Mouse (Mus musculus) erythroblast, embryonic 14.5 days (primary cell): Measurements from ENCODE around the gene Aqp1. TPM values are rescaled to one million over a fixed set of nuclear protein-coding genes. Genes with fewer than 3 reads are reported as not detected.

Experiments
- H3K27me3 ChIP-seq: 2 replicates; pipeline ENCODE4 v1.6.1; 2012; ENCODE audit warnings: inconsistent platforms; ENCODE audit not compliant: control insufficient read depth
- H3K36me3 ChIP-seq: 2 replicates; pipeline ENCODE4 v1.6.1; 2012; ENCODE audit warnings: mild to moderate bottlenecking, inconsistent platforms; ENCODE audit not compliant: control insufficient read depth
- H3K4me1 ChIP-seq: 2 replicates; pipeline ENCODE4 v1.6.1; 2012; ENCODE audit warnings: inconsistent platforms; ENCODE audit not compliant: control insufficient read depth
- H3K4me3 ChIP-seq: replicated peaks from 2 replicates; pipeline ENCODE3; 2012; ENCODE audit warnings: moderate library complexity, mild to moderate bottlenecking, inconsistent platforms
- H3K9me3 ChIP-seq: 2 replicates; pipeline ENCODE4 v1.6.1; 2012; ENCODE audit warnings: low read length, inconsistent platforms, mixed read lengths; ENCODE audit not compliant: control insufficient read depth
- GATA1 ChIP-seq: IDR thresholded peaks from 2 replicates; pipeline ENCODE4 v1.6.1; 2012; ENCODE audit warnings: low read length, inconsistent platforms, mixed read lengths
- TAL1 ChIP-seq: IDR thresholded peaks from 3 replicates; pipeline ENCODE4 v1.6.1; 2012; ENCODE audit warnings: low read length, inconsistent platforms, mixed read lengths
- polyA plus RNA-seq: library from polyadenylated mRNA; stranded (reverse); fragments of >175 nt; gene quantifications from 2 replicates; pipeline ENCODE4 v1.2.3, GENCODE M21; 2012

The Aqp1 gene
- polyA plus RNA-seq, 1 experiment: 7.5 TPM

DNA sequence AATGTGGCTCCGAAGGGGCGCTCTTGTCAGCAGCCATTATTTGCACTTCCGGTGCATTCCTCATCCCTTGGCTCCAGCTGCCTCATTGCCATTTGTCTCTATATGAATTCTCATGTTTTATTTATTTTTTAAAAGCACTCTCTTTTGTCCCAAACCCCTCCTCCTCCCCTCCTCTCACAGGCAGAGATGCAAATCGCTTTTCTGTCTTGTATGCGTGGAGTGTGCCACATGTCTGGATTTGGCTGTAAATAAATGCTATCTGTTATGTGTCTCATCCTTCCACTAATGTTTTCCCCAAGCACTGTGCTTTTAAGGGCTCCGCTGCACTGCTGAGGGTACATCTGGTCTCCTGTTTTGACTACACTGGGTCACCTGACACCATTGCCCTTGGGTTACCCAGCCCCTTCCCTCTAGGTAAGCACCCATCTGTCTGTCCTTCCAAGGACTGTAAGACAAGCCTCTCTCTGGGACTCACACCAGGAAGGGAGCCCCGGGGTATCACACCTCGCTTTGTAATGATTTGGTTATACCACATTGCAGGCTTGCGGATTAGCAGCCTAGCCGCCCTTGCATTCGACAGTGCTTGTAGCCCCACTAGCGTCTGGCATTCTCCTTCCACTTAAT, 52.4 kb downstream of the Aqp1 start:
- Histone ChIP-seq H3K36me3 (no peaks in the 10 kb centered on the region), H3K4me3 (no peak overlapping the region), H3K4me1 (peaks cover 3% of the 10 kb centered on the region), H3K27me3 (peaks cover 34% of the 10 kb centered on the region), H3K9me3 (no peaks in the 10 kb centered on the region)
- no peak for TF ChIP-seq TAL1
- no peak for TF ChIP-seq GATA1

DNA sequence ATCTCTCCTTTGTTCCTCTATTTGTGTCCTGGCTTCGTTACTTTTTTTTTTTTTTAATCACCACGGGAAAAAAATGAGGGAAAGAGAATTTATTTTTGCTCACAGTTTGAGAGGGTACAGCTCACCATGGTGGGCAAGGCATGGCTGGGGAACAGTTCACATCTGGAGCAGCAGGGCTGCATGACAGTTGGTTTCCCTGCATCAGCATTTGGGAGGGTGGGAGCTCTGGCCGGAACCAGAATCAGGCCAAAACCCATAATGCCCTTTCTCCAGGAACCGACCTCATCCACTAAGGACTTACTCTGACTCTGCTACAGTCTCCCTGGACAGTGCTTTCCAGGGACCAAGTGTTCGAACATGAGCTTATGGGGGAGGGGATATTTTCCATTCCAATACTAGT, 53.1 kb downstream of the Aqp1 start:
- Histone ChIP-seq H3K27me3 (peaks cover 34% of the 10 kb centered on the region), H3K36me3 (no peaks in the 10 kb centered on the region), H3K4me1 (no peaks in the 10 kb centered on the region), H3K4me3 (no peak overlapping the region), H3K9me3 (no peaks in the 10 kb centered on the region)
- TF ChIP-seq TAL1 (no peak), GATA1 (no peak)

DNA sequence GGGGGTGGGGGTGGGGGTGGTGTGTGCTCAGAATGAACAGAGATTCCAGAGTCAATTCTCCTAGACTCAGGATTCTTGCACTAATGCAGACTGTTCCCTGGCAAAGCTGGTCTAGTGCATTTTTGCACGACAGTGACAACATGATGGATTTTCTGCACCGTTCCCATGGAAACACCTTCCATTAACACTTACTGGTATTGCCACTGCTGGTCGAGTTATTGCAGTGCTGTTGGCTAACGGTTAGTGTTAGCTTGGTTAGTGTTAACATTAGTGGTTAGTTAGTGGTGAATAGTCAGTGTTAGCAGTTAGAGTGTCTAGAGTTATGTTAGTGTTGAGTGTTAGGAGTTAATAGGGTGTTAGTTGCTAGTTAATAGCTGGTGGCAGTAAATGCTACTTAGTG, 55.6 kb downstream of the Aqp1 start:
- Histone ChIP-seq H3K4me3 (no peak overlapping the region), H3K27me3 (peaks cover 34% of the 10 kb centered on the region), H3K36me3 (no peaks in the 10 kb centered on the region), H3K4me1 (no peaks in the 10 kb centered on the region), H3K9me3 (no peaks in the 10 kb centered on the region)
- TF ChIP-seq TAL1: no peak
- TF ChIP-seq GATA1: no peak

DNA sequence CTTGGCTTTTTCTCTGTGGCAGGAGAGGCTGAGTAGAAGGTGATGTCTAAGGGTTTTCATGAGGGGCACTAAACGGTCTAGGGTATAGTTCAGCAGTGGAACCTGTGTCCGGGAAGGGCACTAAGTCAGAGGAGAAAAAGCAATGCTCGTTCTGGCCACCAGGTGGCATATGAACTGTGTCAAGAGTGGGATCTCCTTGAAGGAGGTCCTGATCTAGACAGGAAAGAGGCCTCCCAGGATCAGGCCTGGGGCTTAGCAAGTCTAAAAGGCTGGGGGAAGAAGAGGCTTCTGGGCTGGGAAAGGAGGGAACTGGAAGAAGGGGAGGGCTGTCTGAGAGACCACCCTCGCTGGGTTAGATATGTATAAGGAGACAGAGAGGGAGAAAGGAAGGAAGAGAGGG, 56.2 kb downstream of the Aqp1 start:
- Histone ChIP-seq H3K9me3 (no peaks in the 10 kb centered on the region), H3K27me3 (peaks cover 39% of the 10 kb centered on the region), H3K4me1 (no peaks in the 10 kb centered on the region), H3K4me3 (no peak overlapping the region), H3K36me3 (no peaks in the 10 kb centered on the region)
- TF ChIP-seq GATA1: no peak
- no peak for TF ChIP-seq TAL1

DNA sequence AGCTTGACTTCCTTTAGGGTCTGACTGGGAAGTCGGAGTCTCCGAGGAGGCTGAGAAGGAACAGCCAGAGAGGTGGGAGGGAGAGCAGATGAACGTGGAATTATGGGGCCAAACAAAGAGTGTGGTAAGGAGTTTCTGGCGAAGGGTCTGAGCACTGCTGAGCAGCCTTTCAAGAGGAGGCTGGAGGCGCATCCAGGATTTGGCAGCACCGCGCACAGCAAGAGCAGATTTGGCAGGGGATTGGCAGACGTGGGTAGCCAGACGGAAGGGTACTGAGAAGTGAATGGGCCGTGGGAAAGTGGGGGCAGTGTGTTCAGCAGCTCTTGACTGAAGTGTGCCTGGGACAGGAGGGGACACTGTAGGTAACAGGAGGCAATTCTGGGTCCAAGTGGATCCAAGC, 58.6 kb downstream of the Aqp1 start:
- TF ChIP-seq GATA1: no peak
- H3K27me3 ChIP-seq: peaks cover 15% of the 10 kb centered on the region
- no peaks in the 10 kb centered on the region for H3K4me1 ChIP-seq
- no peaks in the 10 kb centered on the region for H3K9me3 ChIP-seq
- no peaks in the 10 kb centered on the region for H3K36me3 ChIP-seq
- no peak overlapping the region for H3K4me3 ChIP-seq

DNA sequence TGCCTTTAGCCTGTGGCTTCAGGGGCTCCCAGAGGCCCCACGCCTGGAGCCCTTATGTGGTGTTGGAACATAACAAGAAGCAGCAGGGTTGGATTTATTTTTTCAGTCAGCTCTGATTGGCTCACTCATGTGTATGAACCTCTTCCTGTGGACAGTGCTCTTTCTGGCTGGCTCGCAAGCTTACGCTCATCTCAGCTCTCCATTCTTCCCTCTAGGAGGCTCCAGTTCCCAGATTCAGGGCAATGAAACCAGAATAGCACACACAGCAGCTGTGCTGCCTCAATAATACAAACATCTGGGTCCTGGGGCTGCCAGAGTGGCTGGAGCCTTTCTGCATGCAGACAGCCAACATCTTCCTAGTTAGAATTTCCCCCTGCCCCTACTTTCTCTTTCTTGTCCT, 59.9 kb downstream of the Aqp1 start:
- H3K27me3 ChIP-seq: peaks cover 7% of the 10 kb centered on the region
- no peak overlapping the region for H3K4me3 ChIP-seq
- H3K36me3 ChIP-seq: no peaks in the 10 kb centered on the region
- no peak for TF ChIP-seq TAL1
- no peak for TF ChIP-seq GATA1
- H3K9me3 ChIP-seq: no peaks in the 10 kb centered on the region
- H3K4me1 ChIP-seq: no peaks in the 10 kb centered on the region

DNA sequence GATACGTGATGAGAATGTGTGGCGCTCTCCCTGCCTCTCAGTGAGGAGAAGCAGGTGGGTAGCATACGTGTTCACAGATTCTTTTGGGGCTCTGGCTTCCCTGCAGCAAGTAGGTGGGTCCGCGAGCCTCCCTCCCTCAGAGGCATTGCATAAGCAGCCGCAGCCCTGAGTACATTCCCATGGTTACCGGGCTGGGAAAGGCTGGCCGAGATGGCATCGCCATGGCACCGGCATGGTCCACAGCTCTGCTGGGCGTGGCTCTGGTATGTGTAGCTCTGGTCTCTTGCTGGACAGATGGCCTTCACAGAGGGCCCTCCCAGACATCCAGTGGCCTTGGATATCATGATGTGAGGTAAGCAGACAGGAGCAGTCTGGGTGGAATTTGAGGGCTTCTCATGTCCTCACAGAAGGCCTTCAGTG, 60.4 kb downstream of the Aqp1 start:
- Histone ChIP-seq H3K4me1 (no peaks in the 10 kb centered on the region), H3K27me3 (peaks cover 7% of the 10 kb centered on the region), H3K9me3 (no peaks in the 10 kb centered on the region), H3K4me3 (no peak overlapping the region), H3K36me3 (no peaks in the 10 kb centered on the region)
- TF ChIP-seq GATA1: no peak
- TF ChIP-seq TAL1: no peak

Other genes with a start within 250 kb of the Aqp1 start
- not detected in 2 replicates for gene Crhr2, start 203.4 kb upstream of the Aqp1 start, polyA plus RNA-seq
- not detected in 2 replicates for gene Inmt, start 161.4 kb upstream of the Aqp1 start, polyA plus RNA-seq
- 0.01 TPM in 1 of 2 replicates, not detected in the other for gene Mindy4, start 133.0 kb upstream of the Aqp1 start, polyA plus RNA-seq
- gene Ghrhr, start 39.9 kb downstream of the Aqp1 start, polyA plus RNA-seq: not detected in 2 replicates
- 0.05 TPM in 1 of 2 replicates, not detected in the other for gene Adcyap1r1, start 115.5 kb downstream of the Aqp1 start, polyA plus RNA-seq